Mouse (Mus musculus): ENCODE measurements around the gene Ptprn2.

GRCm38 (mm10) chr12:117079724-117080123, 594.2 kb downstream of the Ptprn2 start:
- TF ChIP-seq CTCF (IDR thresholded peaks at IDR 0.05; ENCODE audit: borderline replicate concordance, insufficient read depth, low read depth, low read length) (no peak), POLR2A (IDR thresholded peaks at IDR 0.05; ENCODE audit: borderline replicate concordance, insufficient read depth, low read length) (no peak)
